Mouse (Mus musculus) limb, embryonic 10.5 days (tissue): Measurements from ENCODE around the gene Gm16181. TPM values are rescaled to one million over a fixed set of nuclear protein-coding genes. Genes with fewer than 3 reads are reported as not detected.

Source experiments
- DNase-seq: peaks from one replicate; pipeline ENCODE4 v3.0.0-alpha.2; 2017; ENCODE audit warnings: low spot score
- H3K27ac ChIP-seq: fragments of 300-500 bp; sonication (generic); 2 replicates; pipeline ENCODE4 v1.5.1; 2016; ENCODE audit warnings: mild to moderate bottlenecking
- H3K27me3 ChIP-seq: fragments of 300-500 bp; sonication (generic); 2 replicates; pipeline ENCODE4 v1.6.1; 2016; ENCODE audit warnings: low read depth, mild to moderate bottlenecking; ENCODE audit not compliant: poor library complexity, severe bottlenecking
- H3K36me3 ChIP-seq: fragments of 300-500 bp; sonication (generic); 2 replicates; pipeline ENCODE4 v1.6.1; 2016; ENCODE audit warnings: mild to moderate bottlenecking, moderate library complexity
- H3K4me1 ChIP-seq: fragments of 300-500 bp; sonication (generic); 2 replicates; pipeline ENCODE4 v1.6.1; 2016
- H3K4me3 ChIP-seq: fragments of 300-500 bp; sonication (generic); 2 replicates; pipeline ENCODE4 v1.5.1; 2016; ENCODE audit warnings: mild to moderate bottlenecking, moderate library complexity
- H3K9me3 ChIP-seq: fragments of 300-500 bp; sonication (generic); replicated peaks from 2 replicates; pipeline ENCODE4 v1.6.1; 2016; ENCODE audit warnings: mild to moderate bottlenecking
- WGBS: fragments of 180-500 bp; shearing (Covaris S2); methylation state at CpG from one replicate; pipeline ENCODE4 v1.1.7; 2016; 5-methylcytosine and 5-hydroxymethylcytosine counted together
- polyA plus RNA-seq: library from polyadenylated mRNA; unstranded; fragments of >200 nt; fragmentation: Nextera tagmentation; extraction: Ambion mirVana; gene quantifications from 2 replicates; pipeline ENCODE4 v1.2.1, GENCODE M21; 2016

Gene Gm16181
- polyA plus RNA-seq, 1 experiment from 2014 or later = 0.30 TPM

- WGBS = 96% methylated on average over 3 of the region's 3 CpGs
- H3K27ac ChIP-seq = no peak overlapping the region
These were observed 29.9 kb downstream of the Gm16181 start for GRCm38 (mm10) chr17:35250348-35251120.

GRCm38 (mm10) chr17:35251162-35251719 lies 30.6 kb downstream of the Gm16181 start:
- H3K27ac ChIP-seq = no peak overlapping the region
- H3K9me3 ChIP-seq = no peaks in the 10 kb centered on the region
- H3K27me3 ChIP-seq = no peaks in the 10 kb centered on the region
- no peak for DNase-seq
- peaks cover 4% of the 10 kb centered on the region for H3K4me1 ChIP-seq
- no peak overlapping the region for H3K4me3 ChIP-seq
- WGBS = 89% methylated on average over 15 of the region's 15 CpGs
- H3K36me3 ChIP-seq = peaks cover 82% of the 10 kb centered on the region

More at GRCm38 (mm10) chr17:35250348-35251120, 29.9 kb downstream of the Gm16181 start:
- Histone ChIP-seq H3K36me3 (peaks cover 89% of the 10 kb centered on the region), H3K4me3 (no peak overlapping the region), H3K4me1 (peaks cover 4% of the 10 kb centered on the region), H3K27me3 (no peaks in the 10 kb centered on the region), H3K9me3 (no peaks in the 10 kb centered on the region)
- DNase-seq = no peak

GRCm38 (mm10) chr17:35251981-35252380 lies 31.3 kb downstream of the Gm16181 start:
- no peak for DNase-seq
- no peaks in the 10 kb centered on the region for H3K9me3 ChIP-seq
- peaks cover 74% of the 10 kb centered on the region for H3K36me3 ChIP-seq
- H3K27ac ChIP-seq = no peak overlapping the region
- H3K4me3 ChIP-seq = no peak overlapping the region
- H3K4me1 ChIP-seq = no peaks in the 10 kb centered on the region; the same call in 1 of the 2 replicates
- 90% methylated on average over 5 of the region's 5 CpGs for WGBS
- no peaks in the 10 kb centered on the region for H3K27me3 ChIP-seq

GRCm38 (mm10) chr17:35252619-35253292 lies 32.1 kb downstream of the Gm16181 start:
- Histone ChIP-seq H3K27ac (no peak overlapping the region), H3K27me3 (no peaks in the 10 kb centered on the region), H3K36me3 (peaks cover 67% of the 10 kb centered on the region), H3K4me1 (no peaks in the 10 kb centered on the region; the same call in none of the 2 replicates), H3K4me3 (no peak overlapping the region), H3K9me3 (no peaks in the 10 kb centered on the region)
- WGBS = 92% methylated on average over 18 of the region's 18 CpGs
- no peak for DNase-seq

- Histone ChIP-seq H3K27me3 (no peaks in the 10 kb centered on the region), H3K4me1 (peaks cover 3% of the 10 kb centered on the region), H3K4me3 (no peak overlapping the region), H3K27ac (no peak overlapping the region), H3K9me3 (no peaks in the 10 kb centered on the region), H3K36me3 (peaks cover 59% of the 10 kb centered on the region)
- 88% methylated on average over 32 of the region's 32 CpGs for WGBS
- DNase-seq = no peak
These were observed 32.9 kb downstream of the Gm16181 start for GRCm38 (mm10) chr17:35253293-35254093.

- H3K4me1 ChIP-seq = peaks cover 3% of the 10 kb centered on the region
- no peaks in the 10 kb centered on the region for H3K27me3 ChIP-seq
- no peak overlapping the region for H3K4me3 ChIP-seq
- DNase-seq = peak; percentile 60
- peaks cover 50% of the 10 kb centered on the region for H3K36me3 ChIP-seq
- WGBS = 58% methylated on average over 11 of the region's 11 CpGs
- no peak overlapping the region for H3K27ac ChIP-seq
- no peaks in the 10 kb centered on the region for H3K9me3 ChIP-seq
These were observed 33.8 kb downstream of the Gm16181 start for GRCm38 (mm10) chr17:35254241-35255098.

- H3K27ac ChIP-seq = no peak overlapping the region
- H3K4me1 ChIP-seq = peaks cover 3% of the 10 kb centered on the region; the same call in 1 of the 2 replicates
- DNase-seq = no peak
- H3K9me3 ChIP-seq = no peaks in the 10 kb centered on the region
- peaks cover 5% of the 10 kb centered on the region; the same call in 1 of the 2 replicates for H3K27me3 ChIP-seq
- H3K4me3 ChIP-seq = no peak overlapping the region
- H3K36me3 ChIP-seq = peaks cover 41% of the 10 kb centered on the region
- WGBS = 74% methylated on average over 3 of the region's 3 CpGs
These were observed 34.7 kb downstream of the Gm16181 start for GRCm38 (mm10) chr17:35255301-35255700.

GRCm38 (mm10) chr17:35255704-35256103 lies 35.1 kb downstream of the Gm16181 start:
- H3K36me3 ChIP-seq = peaks cover 37% of the 10 kb centered on the region
- H3K4me3 ChIP-seq = no peak overlapping the region
- no peak overlapping the region for H3K27ac ChIP-seq
- no peak for DNase-seq
- no peaks in the 10 kb centered on the region for H3K9me3 ChIP-seq
- WGBS = 65% methylated on average over 4 of the region's 4 CpGs
- peaks cover 9% of the 10 kb centered on the region for H3K27me3 ChIP-seq
- H3K4me1 ChIP-seq = peaks cover 3% of the 10 kb centered on the region; the same call in 1 of the 2 replicates

GRCm38 (mm10) chr17:35257378-35257777 lies 36.7 kb downstream of the Gm16181 start:
- Histone ChIP-seq H3K36me3 (peaks cover 22% of the 10 kb centered on the region), H3K4me1 (peaks cover 3% of the 10 kb centered on the region; the same call in 1 of the 2 replicates), H3K27me3 (peaks cover 26% of the 10 kb centered on the region), H3K9me3 (no peaks in the 10 kb centered on the region), H3K27ac (no peak overlapping the region), H3K4me3 (no peak overlapping the region)
- 87% methylated on average over 1 of the region's 1 CpGs for WGBS
- no peak for DNase-seq

- H3K36me3 ChIP-seq = peaks cover 16% of the 10 kb centered on the region
- no peak overlapping the region for H3K27ac ChIP-seq
- peak overlapping the region; percentile 30; the same call in 1 of the 2 replicates for H3K4me3 ChIP-seq
- 16% methylated on average over 17 of the region's 17 CpGs for WGBS
- peaks cover 32% of the 10 kb centered on the region for H3K27me3 ChIP-seq
- no peaks in the 10 kb centered on the region for H3K9me3 ChIP-seq
- peaks cover 9% of the 10 kb centered on the region for H3K4me1 ChIP-seq
- peak; percentile 85 for DNase-seq
These were observed 37.3 kb downstream of the Gm16181 start for GRCm38 (mm10) chr17:35257824-35258491.
